Comparison of ENCODE assay signal across 32 mouse cellular contexts in the genomic region with DNA sequence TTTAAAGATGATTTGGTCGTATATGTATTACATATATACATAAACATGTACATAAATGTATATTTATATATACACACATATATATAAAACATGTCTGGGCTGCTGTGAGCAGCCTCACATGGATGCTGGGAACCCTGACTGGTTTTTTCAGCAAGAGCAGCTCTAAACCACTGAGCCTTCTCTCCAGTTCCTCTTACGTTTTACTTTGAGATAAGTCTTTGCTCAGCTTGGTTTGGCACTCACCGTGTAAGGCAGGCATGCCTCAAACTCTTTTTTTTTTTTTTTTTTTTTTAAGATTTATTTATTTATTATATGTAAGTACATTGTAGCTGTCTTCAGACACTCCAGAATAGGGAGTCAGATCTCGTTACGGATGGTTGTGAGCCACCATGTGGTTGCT. TPM values are rescaled to one million over a fixed set of nuclear protein-coding genes. Genes with fewer than 3 reads are reported as not detected.
"Had no signal": no experiment of that assay in that cellular context is flagged by ENCODE, and none has a peak within 500 bp of the region (broad histone marks: within the 10 kb centered on the region; RNA-seq: fewer than 3 reads in every experiment).

No protein-coding gene starts in this region.

- H3K27ac ChIP-seq: limb, embryonic 10.5 days; limb, embryonic 12.5 days; limb, embryonic 13.5 days; limb, embryonic 15.5 days; liver, embryonic 12.5 days; liver, embryonic 13.5 days; liver, embryonic 14.5 days; liver, embryonic 15.5 days; lung, embryonic 15.5 days; macrophage; midbrain, embryonic 10.5 days; midbrain, embryonic 12.5 days; midbrain, embryonic 13.5 days; midbrain, embryonic 15.5 days; neural tube, embryonic 12.5 days had no signal

- H3K4me3 ChIP-seq: limb, embryonic 10.5 days; limb, embryonic 12.5 days; limb, embryonic 13.5 days; limb, embryonic 15.5 days; liver, embryonic 12.5 days; liver, embryonic 13.5 days; liver, embryonic 15.5 days; lung, embryonic 15.5 days; megakaryocyte, embryonic 14.5 days; midbrain, embryonic 10.5 days; midbrain, embryonic 12.5 days; midbrain, embryonic 13.5 days; midbrain, embryonic 15.5 days; myocyte; neural tube, embryonic 12.5 days had no signal

- H3K36me3 ChIP-seq: limb, embryonic 10.5 days; limb, embryonic 12.5 days; limb, embryonic 13.5 days; limb, embryonic 15.5 days; liver, embryonic 12.5 days; liver, embryonic 13.5 days; liver, embryonic 15.5 days; lung, embryonic 15.5 days; midbrain, embryonic 10.5 days; midbrain, embryonic 12.5 days; midbrain, embryonic 13.5 days; midbrain, embryonic 15.5 days; neural tube, embryonic 12.5 days had no signal

- H3K9ac ChIP-seq: limb, embryonic 12.5 days; limb, embryonic 13.5 days; limb, embryonic 15.5 days; liver, embryonic 12.5 days; liver, embryonic 13.5 days; liver, embryonic 14.5 days; liver, embryonic 15.5 days; liver, postnatal 0 days; lung, embryonic 14.5 days; lung, embryonic 15.5 days; midbrain, embryonic 12.5 days; midbrain, embryonic 13.5 days; midbrain, embryonic 15.5 days; neural tube, embryonic 12.5 days had no signal

- ATAC-seq: liver, embryonic 12.5 days; liver, postnatal 0 days; lung, postnatal 0 days; midbrain, embryonic 13.5 days; midbrain, embryonic 15.5 days; midbrain, embryonic 16.5 days had no signal

- H3K4me2 ChIP-seq: limb, embryonic 12.5 days; limb, embryonic 13.5 days; limb, embryonic 15.5 days; liver, embryonic 11.5 days; liver, embryonic 12.5 days; liver, embryonic 13.5 days; liver, embryonic 15.5 days; lung, embryonic 14.5 days; lung, embryonic 15.5 days; midbrain, embryonic 11.5 days; midbrain, embryonic 12.5 days; midbrain, embryonic 13.5 days; midbrain, embryonic 15.5 days; neural tube, embryonic 12.5 days had no signal

- DNase-seq: left cerebral cortex, postnatal 4 days; liver; liver, embryonic 13.5 days; liver, postnatal 0 days; lung, adult 18-20 months; lung, embryonic 14.5 days; lung, postnatal 10 days; lung, postnatal 14 days; lung, postnatal 36 days; lung, postnatal 4 days; midbrain, embryonic 14.5 days had no signal

- H3K9me3 ChIP-seq: limb, embryonic 10.5 days; limb, embryonic 12.5 days; limb, embryonic 13.5 days; limb, embryonic 15.5 days; liver, embryonic 12.5 days; liver, embryonic 13.5 days; liver, embryonic 15.5 days; lung, embryonic 15.5 days; megakaryocyte, embryonic 14.5 days; midbrain, embryonic 10.5 days; midbrain, embryonic 12.5 days; midbrain, embryonic 13.5 days; midbrain, embryonic 15.5 days; neural tube, embryonic 12.5 days had no signal

RNA-seq across cellular contexts. Expression of gene Adap2, which starts 3.3 kb away (rescaled TPM):
- total RNA-seq: megakaryocyte-erythroid progenitor cell, adult 5-6 weeks had no signal
